Mouse (Mus musculus) hindbrain, embryonic 14.5 days (tissue): ENCODE results near the gene St6galnac3. TPM values are rescaled to one million over a fixed set of nuclear protein-coding genes. Genes with fewer than 3 reads are reported as not detected.

Experiments used
- ATAC-seq: fragments of 200-750 bp; cut with Nextera tagmentation; 2 replicates; pipeline ENCODE4 v1.8.0; 2017; ENCODE audit warnings: moderate number of reproducible peaks, mild to moderate bottlenecking, moderate TSS enrichment, moderate library complexity; ENCODE audit not compliant: low FRiP score
- DNase-seq: peaks from one replicate; pipeline ENCODE4 v3.0.0-alpha.2; 2015; ENCODE audit warnings: low spot score
- H3K27ac ChIP-seq: fragments of 300-500 bp; sonication (generic); 2 replicates; pipeline ENCODE4 v1.5.1; 2014; ENCODE audit warnings: mild to moderate bottlenecking, moderate library complexity
- H3K27me3 ChIP-seq: fragments of 300-500 bp; sonication (generic); 2 replicates; pipeline ENCODE4 v1.6.1; 2014; ENCODE audit warnings: mild to moderate bottlenecking, low read length, mixed read lengths; ENCODE audit not compliant: control insufficient read depth, insufficient read depth
- H3K36me3 ChIP-seq: fragments of 300-500 bp; sonication (generic); replicated peaks from 2 replicates; pipeline ENCODE4 v1.6.1; 2014; ENCODE audit not compliant: control insufficient read depth, insufficient read depth
- H3K4me1 ChIP-seq: fragments of 300-500 bp; sonication (generic); replicated peaks from 2 replicates; pipeline ENCODE4 v1.6.1; 2014; ENCODE audit warnings: antibody characterized with exemption, low read length, mixed read lengths; ENCODE audit not compliant: control insufficient read depth, insufficient read depth
- H3K4me2 ChIP-seq: fragments of 300-500 bp; sonication (generic); replicated peaks from 2 replicates; pipeline ENCODE4 v1.6.1; 2014; ENCODE audit warnings: mild to moderate bottlenecking, moderate library complexity
- H3K4me3 ChIP-seq: fragments of 300-500 bp; sonication (generic); replicated peaks from 2 replicates; pipeline ENCODE4 v1.5.1; 2014; ENCODE audit warnings: mild to moderate bottlenecking, low read length
- H3K9ac ChIP-seq: fragments of 300-500 bp; sonication (generic); 2 replicates; pipeline ENCODE4 v1.6.1; 2014
- H3K9me3 ChIP-seq: fragments of 300-500 bp; sonication (generic); 2 replicates; pipeline ENCODE4 v1.6.1; 2016; ENCODE audit warnings: low read length; ENCODE audit not compliant: control insufficient read depth
- WGBS: fragments of 180-500 bp; shearing (Covaris S2); extraction: QIAGEN DNeasy Blood & Tissue Kit; methylation state at CpG from one replicate; pipeline ENCODE4 v1.1.7; 2014; 5-methylcytosine and 5-hydroxymethylcytosine counted together
- polyA plus RNA-seq: library from polyadenylated mRNA; unstranded; fragments of >200 nt; fragmentation: Nextera tagmentation; extraction: Ambion mirVana; gene quantifications from 2 replicates; pipeline ENCODE4 v1.2.1, GENCODE M21; 2014

The St6galnac3 gene
- polyA plus RNA-seq, 1 experiment from 2014 or later, result 28.3 TPM

GRCm38 (mm10) chr3:153433010-153433409 is 292.0 kb downstream of the St6galnac3 start:
- Histone ChIP-seq H3K27me3 (no peaks in the 10 kb centered on the region), H3K4me2 (no peak overlapping the region), H3K36me3 (no peaks in the 10 kb centered on the region), H3K9me3 (no peaks in the 10 kb centered on the region), H3K4me1 (peaks cover 28% of the 10 kb centered on the region), H3K27ac (0 out of 2 replicates have a peak overlapping the region, but pooled peaks have one; percentile 26), H3K4me3 (no peak overlapping the region), H3K9ac (no peak overlapping the region)
- WGBS, result 52% methylated on average over 8 of the region's 8 CpGs
- DNase-seq, result no peak
- no peak for ATAC-seq

- no peak overlapping the region for H3K9ac ChIP-seq
- no peak for DNase-seq
- H3K4me1 ChIP-seq, result peaks cover 28% of the 10 kb centered on the region
- no peak for ATAC-seq
- no peaks in the 10 kb centered on the region for H3K9me3 ChIP-seq
- 75% methylated on average over 6 of the region's 6 CpGs for WGBS
- no peak overlapping the region for H3K4me2 ChIP-seq
- no peak overlapping the region for H3K27ac ChIP-seq
- H3K27me3 ChIP-seq, result no peaks in the 10 kb centered on the region
- no peaks in the 10 kb centered on the region for H3K36me3 ChIP-seq
- H3K4me3 ChIP-seq, result no peak overlapping the region
These were observed 292.7 kb downstream of the St6galnac3 start for GRCm38 (mm10) chr3:153432053-153432816.

DNA sequence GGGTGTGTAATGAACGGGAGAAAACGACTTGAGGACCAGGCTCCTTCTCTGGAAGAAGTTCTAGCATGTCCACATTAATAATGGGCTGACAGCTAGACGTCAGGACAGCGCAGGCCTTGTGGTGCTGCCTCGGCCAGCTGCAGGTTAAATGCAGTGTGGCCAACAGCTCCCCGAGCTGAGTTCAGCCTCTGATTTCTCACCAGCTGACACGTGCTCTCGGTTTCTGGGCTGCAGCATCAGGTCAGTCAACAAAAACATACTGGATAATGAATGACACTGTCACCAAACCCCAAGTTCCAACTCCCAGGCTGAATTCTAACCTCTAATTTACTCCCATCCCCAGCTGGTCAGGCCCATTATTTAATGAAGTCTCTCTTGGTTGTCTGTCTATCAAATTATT is 295.1 kb downstream of the St6galnac3 start:
- Histone ChIP-seq H3K9me3 (no peaks in the 10 kb centered on the region), H3K9ac (no peak overlapping the region), H3K36me3 (no peaks in the 10 kb centered on the region), H3K27ac (no peak overlapping the region), H3K4me3 (no peak overlapping the region), H3K4me2 (no peak overlapping the region), H3K27me3 (no peaks in the 10 kb centered on the region), H3K4me1 (peaks cover 14% of the 10 kb centered on the region)
- DNase-seq (no peak), ATAC-seq (0 out of 2 replicates have a peak, but pooled peaks have one; percentile 39)
- WGBS, result 21% methylated on average over 8 of the region's 8 CpGs

DNA sequence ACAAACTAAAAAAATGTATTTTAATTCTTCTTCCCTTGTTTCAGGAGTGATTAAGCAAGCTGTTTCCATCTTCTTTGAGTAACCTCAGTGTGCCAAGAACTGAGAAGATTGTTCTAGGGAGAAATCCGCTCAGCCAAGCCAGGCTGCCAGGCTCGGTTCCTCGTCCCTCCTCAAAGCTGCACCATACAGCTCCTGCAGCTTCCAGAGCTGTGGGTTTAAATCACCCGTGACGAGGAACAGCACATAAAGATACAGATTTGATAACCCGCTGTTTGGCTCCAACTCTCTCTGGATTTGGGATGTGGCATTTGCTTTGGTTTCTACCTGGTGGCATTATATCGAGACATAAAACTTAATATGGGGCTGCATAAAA is 303.1 kb downstream of the St6galnac3 start:
- ATAC-seq (no peak), DNase-seq (no peak)
- Histone ChIP-seq H3K9ac (no peak overlapping the region), H3K36me3 (no peaks in the 10 kb centered on the region), H3K4me2 (no peak overlapping the region), H3K4me1 (peaks cover 25% of the 10 kb centered on the region), H3K4me3 (no peak overlapping the region), H3K27me3 (no peaks in the 10 kb centered on the region), H3K9me3 (no peaks in the 10 kb centered on the region), H3K27ac (peak overlapping the region; percentile 26; the same call in 1 of the 2 replicates)
- WGBS, result 61% methylated on average over 7 of the region's 7 CpGs

DNA sequence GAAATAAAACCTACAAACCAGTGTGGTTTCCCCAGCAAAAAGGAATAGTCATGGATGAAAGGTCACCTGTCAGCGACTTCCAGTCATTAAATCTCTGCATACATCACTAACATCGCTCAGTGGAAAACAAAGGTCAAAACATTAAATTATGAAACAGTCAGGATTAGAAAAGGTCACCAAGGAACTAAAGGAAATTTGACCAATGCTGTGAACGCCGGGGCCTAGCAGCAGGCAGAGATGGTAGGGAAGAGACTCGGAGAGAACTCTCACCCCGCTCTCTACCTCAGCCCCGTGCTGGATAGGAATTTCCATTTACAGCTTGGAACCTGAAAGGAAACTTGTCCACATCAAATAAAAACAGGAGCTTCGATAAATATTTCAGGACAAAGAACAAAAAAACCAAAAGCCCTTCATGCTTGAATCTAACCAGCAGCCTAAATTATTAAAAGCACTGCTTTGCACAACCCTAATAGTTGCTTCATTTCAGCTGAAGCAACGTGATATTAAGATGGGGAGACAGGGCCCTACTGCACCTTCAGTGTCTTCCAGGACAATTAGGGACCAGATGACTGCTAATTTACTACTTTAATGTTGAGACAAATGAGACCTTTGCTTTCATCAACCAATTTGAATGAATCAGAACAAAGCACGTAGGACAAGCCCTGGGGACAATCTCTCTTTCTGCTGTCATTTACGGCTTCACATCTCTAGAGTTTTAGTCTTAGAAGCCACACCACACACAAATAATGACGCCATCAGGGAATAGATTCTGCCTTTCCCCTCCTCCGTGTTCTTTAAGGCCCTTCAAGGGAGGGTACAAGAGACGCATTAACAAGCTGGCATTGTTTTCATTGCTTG is 303.7 kb downstream of the St6galnac3 start:
- Histone ChIP-seq H3K9me3 (no peaks in the 10 kb centered on the region), H3K4me3 (no peak overlapping the region), H3K36me3 (no peaks in the 10 kb centered on the region), H3K27ac (peak overlapping the region; percentile 26; the same call in 1 of the 2 replicates), H3K9ac (no peak overlapping the region), H3K27me3 (no peaks in the 10 kb centered on the region), H3K4me2 (no peak overlapping the region), H3K4me1 (peaks cover 25% of the 10 kb centered on the region)
- ATAC-seq (0 out of 2 replicates have a peak, but pooled peaks have one; percentile 24), DNase-seq (no peak)
- 47% methylated on average over 14 of the region's 14 CpGs for WGBS

DNA sequence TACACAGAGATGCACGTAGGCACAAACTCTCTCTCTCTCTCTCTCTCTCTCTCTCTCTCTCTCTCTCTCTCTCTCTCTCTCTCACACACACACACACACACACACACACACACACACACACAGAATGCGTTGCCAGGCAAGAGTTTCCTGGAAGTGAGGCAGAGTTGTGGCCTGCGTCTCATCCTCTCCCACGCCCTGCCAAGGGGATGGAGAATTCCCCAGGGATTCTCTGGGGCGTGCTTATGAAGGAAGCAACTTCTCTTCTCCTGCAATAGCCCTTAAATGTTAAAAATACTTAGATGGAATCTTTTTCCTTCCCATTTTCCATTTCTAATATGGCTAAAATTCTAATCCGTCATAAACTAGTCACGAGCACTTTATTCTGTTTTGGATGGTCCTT is 305.6 kb downstream of the St6galnac3 start:
- Histone ChIP-seq H3K27me3 (no peaks in the 10 kb centered on the region), H3K4me2 (no peak overlapping the region), H3K9ac (no peak overlapping the region), H3K4me3 (no peak overlapping the region), H3K27ac (no peak overlapping the region), H3K36me3 (no peaks in the 10 kb centered on the region), H3K9me3 (no peaks in the 10 kb centered on the region), H3K4me1 (peaks cover 25% of the 10 kb centered on the region)
- ATAC-seq (no peak), DNase-seq (no peak)
- 76% methylated on average over 7 of the region's 7 CpGs for WGBS

DNA sequence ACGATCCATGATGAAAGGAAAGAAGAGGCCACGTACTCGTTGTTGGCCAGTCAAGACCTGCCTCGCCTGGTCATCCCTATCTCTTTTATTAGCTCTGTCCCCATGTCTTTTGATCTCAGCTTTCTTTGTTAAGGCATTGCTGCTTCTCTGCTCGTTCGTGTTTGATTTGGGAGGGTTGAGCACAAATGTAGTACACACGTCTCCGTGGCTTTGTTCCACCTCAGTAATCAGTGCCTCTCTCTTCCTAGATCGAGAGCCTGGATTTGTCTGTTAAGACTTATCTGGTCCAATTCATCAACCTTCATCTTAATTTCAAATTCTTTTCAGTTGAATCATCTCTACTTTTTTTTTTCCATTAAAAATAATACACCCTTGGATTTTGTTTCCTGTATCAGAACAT is 308.0 kb downstream of the St6galnac3 start:
- no peak overlapping the region for H3K9ac ChIP-seq
- no peak overlapping the region for H3K4me3 ChIP-seq
- DNase-seq (no peak), ATAC-seq (no peak)
- no peaks in the 10 kb centered on the region for H3K36me3 ChIP-seq
- 55% methylated on average over 9 of the region's 9 CpGs for WGBS
- H3K27me3 ChIP-seq, result no peaks in the 10 kb centered on the region
- no peak overlapping the region for H3K4me2 ChIP-seq
- H3K4me1 ChIP-seq, result peaks cover 17% of the 10 kb centered on the region
- no peak overlapping the region for H3K27ac ChIP-seq
- H3K9me3 ChIP-seq, result no peaks in the 10 kb centered on the region

- Histone ChIP-seq H3K4me2 (no peak overlapping the region), H3K36me3 (no peaks in the 10 kb centered on the region), H3K9me3 (no peaks in the 10 kb centered on the region), H3K27ac (no peak overlapping the region), H3K4me3 (no peak overlapping the region), H3K27me3 (no peaks in the 10 kb centered on the region), H3K4me1 (peaks cover 11% of the 10 kb centered on the region; the same call in 1 of the 2 replicates), H3K9ac (no peak overlapping the region)
- ATAC-seq, result no peak
- 72% methylated on average over 4 of the region's 4 CpGs for WGBS
- no peak for DNase-seq
These were observed 308.6 kb downstream of the St6galnac3 start for GRCm38 (mm10) chr3:153416383-153416782.

DNA sequence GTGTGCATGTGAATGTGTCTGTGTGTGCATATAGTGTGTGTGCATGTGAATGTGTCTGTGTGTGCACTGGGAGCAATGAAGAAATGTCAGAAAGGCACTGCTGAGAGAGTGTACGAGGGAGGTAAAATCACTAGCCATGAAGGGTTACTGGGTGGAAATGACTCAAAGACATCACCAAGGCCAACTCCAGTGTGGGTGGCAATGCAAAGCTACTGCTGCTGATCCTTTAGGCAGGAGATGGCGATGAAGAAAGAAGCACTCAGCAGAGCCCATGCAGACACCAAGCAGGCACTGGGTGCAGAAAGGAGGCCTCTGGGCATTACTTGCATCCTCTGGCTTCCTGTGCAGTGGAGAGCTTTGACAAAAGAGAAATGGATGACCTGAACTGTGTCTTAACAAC is 310.8 kb downstream of the St6galnac3 start:
- WGBS, result 79% methylated on average over 2 of the region's 2 CpGs
- H3K9me3 ChIP-seq, result no peaks in the 10 kb centered on the region
- no peak for ATAC-seq
- no peaks in the 10 kb centered on the region for H3K27me3 ChIP-seq
- no peak overlapping the region for H3K9ac ChIP-seq
- H3K36me3 ChIP-seq, result no peaks in the 10 kb centered on the region
- DNase-seq, result no peak
- no peak overlapping the region for H3K4me2 ChIP-seq
- no peaks in the 10 kb centered on the region; the same call in 1 of the 2 replicates for H3K4me1 ChIP-seq
- no peak overlapping the region for H3K27ac ChIP-seq
- no peak overlapping the region for H3K4me3 ChIP-seq
